Mouse (Mus musculus) CH12.LX (cell line): ENCODE results near the gene Hist1h2bj. TPM values are rescaled to one million over a fixed set of nuclear protein-coding genes. Genes with fewer than 3 reads are reported as not detected.
A peak's percentile ranks its signal among the peaks of the same experiment; 100 is the strongest.
"Not testable (repeated sequence)": the region's sequence is repeated elsewhere in the genome, so short reads cannot be mapped to it uniquely, and the experiment has no call there.

ENCODE experiments used
- DNase-seq: peaks from one replicate; pipeline ENCODE4 v3.0.0-alpha.2; 2013; ENCODE audit errors: extremely low read depth
- H3K27ac ChIP-seq: 2 replicates; pipeline ENCODE4 v1.5.1; 2012; ENCODE audit warnings: low read depth, mild to moderate bottlenecking, control low read depth, moderate library complexity; ENCODE audit not compliant: insufficient read depth
- H3K27me3 ChIP-seq: replicated peaks from 2 replicates; pipeline ENCODE3; 2012; ENCODE audit warnings: inconsistent platforms
- H3K36me3 ChIP-seq, 2 experiments: replicated peaks in 1 of 2; 2 replicates each; pipeline versions ENCODE3 to v1.6.1; 2012; ENCODE audit warnings: inconsistent platforms in 1 of 2, low read length in 1 of 2, mild to moderate bottlenecking in 1 of 2, mixed read lengths in 1 of 2, moderate library complexity in 1 of 2; ENCODE audit not compliant: control insufficient read depth in 1 of 2, insufficient read depth in 1 of 2
- H3K4me1 ChIP-seq, 2 experiments: 2 replicates each; pipeline ENCODE4 v1.6.1; 2012; ENCODE audit warnings: inconsistent platforms in 1 of 2, moderate library complexity in 1 of 2; ENCODE audit not compliant: insufficient read depth in 2 of 2, control insufficient read depth in 1 of 2
- H3K4me2 ChIP-seq: 2 replicates; pipeline ENCODE4 v1.6.1; 2012; ENCODE audit warnings: low read depth, mild to moderate bottlenecking, control low read depth; ENCODE audit not compliant: poor library complexity, insufficient read depth, severe bottlenecking
- H3K4me3 ChIP-seq, 3 experiments: fragments of 150-350 bp in 1 of 3; sonication (generic) in 1 of 3; replicated peaks in 1 of 3; 2 replicates each; pipeline versions ENCODE3 to v1.5.1; 2011 to 2012; ENCODE audit warnings: low read depth in 2 of 3, low read length in 2 of 3, mild to moderate bottlenecking in 2 of 3, moderate library complexity in 2 of 3, control low read depth in 1 of 3, improper control_type of control experiment in 1 of 3, inconsistent platforms in 1 of 3, mixed read lengths in 1 of 3; ENCODE audit not compliant: poor library complexity in 1 of 3
- H3K79me2 ChIP-seq: replicated peaks from 2 replicates; pipeline ENCODE4 v1.6.1; 2012; ENCODE audit warnings: mild to moderate bottlenecking, moderate library complexity; ENCODE audit not compliant: control insufficient read depth, poor library complexity, insufficient read depth, severe bottlenecking; ENCODE audit errors: extremely low read depth
- H3K9ac ChIP-seq: 2 replicates; pipeline ENCODE4 v1.6.1; 2012; ENCODE audit warnings: low read depth, mild to moderate bottlenecking, control low read depth, moderate library complexity; ENCODE audit not compliant: insufficient read depth
- H3K9me3 ChIP-seq: replicated peaks from 2 replicates; pipeline ENCODE3; 2012; ENCODE audit warnings: low read length, inconsistent platforms, mixed read lengths
- BHLHE40 ChIP-seq: IDR thresholded peaks from 2 replicates; pipeline ENCODE4 v1.6.1; 2011; ENCODE audit warnings: mild to moderate bottlenecking, low read depth, low read length, improper control_type of control experiment
- CHD2 ChIP-seq: IDR thresholded peaks from 2 replicates; pipeline ENCODE4 v1.6.1; 2011; ENCODE audit warnings: low read length, improper control_type of control experiment
- E2F4 ChIP-seq: IDR thresholded peaks from 2 replicates; pipeline ENCODE4 v1.6.1; 2011; ENCODE audit warnings: low read depth, low read length, improper control_type of control experiment; ENCODE audit not compliant: insufficient replicate concordance
- ELF1 ChIP-seq: IDR thresholded peaks from 2 replicates; pipeline ENCODE4 v1.6.1; 2014; ENCODE audit warnings: low read depth, mild to moderate bottlenecking, inconsistent platforms, low read length, improper control_type of control experiment
- EP300 ChIP-seq: IDR thresholded peaks from 2 replicates; pipeline ENCODE4 v1.6.1; 2011; ENCODE audit warnings: low read length, improper control_type of control experiment
- ETS1 ChIP-seq: conservative IDR thresholded peaks from 2 replicates; pipeline ENCODE4 v1.6.1; 2012; ENCODE audit warnings: low read depth, mild to moderate bottlenecking, inconsistent platforms, low read length, improper control_type of control experiment, moderate library complexity
- GABPA ChIP-seq: IDR thresholded peaks from 2 replicates; pipeline ENCODE4 v1.6.1; 2012; ENCODE audit warnings: low read depth, low read length, improper control_type of control experiment, inconsistent platforms; ENCODE audit not compliant: insufficient replicate concordance
- HCFC1 ChIP-seq: IDR thresholded peaks from 2 replicates; pipeline ENCODE4 v1.6.1; 2012; ENCODE audit warnings: low read depth, mild to moderate bottlenecking, inconsistent platforms, low read length, improper control_type of control experiment
- IRF4 ChIP-seq: IDR thresholded peaks from 2 replicates; pipeline ENCODE4 v1.6.1; 2014; ENCODE audit warnings: low read depth, mild to moderate bottlenecking, inconsistent platforms, low read length, improper control_type of control experiment
- KAT2A ChIP-seq: IDR thresholded peaks from 2 replicates; pipeline ENCODE4 v1.6.1; 2012; ENCODE audit warnings: low read length, improper control_type of control experiment, inconsistent platforms; ENCODE audit not compliant: insufficient replicate concordance
- MAX ChIP-seq: IDR thresholded peaks from 2 replicates; pipeline ENCODE4 v1.6.1; 2011; ENCODE audit warnings: low read length, improper control_type of control experiment
- MEF2A ChIP-seq: IDR thresholded peaks from 2 replicates; pipeline ENCODE4 v1.6.1; 2014; ENCODE audit warnings: low read depth, mild to moderate bottlenecking, inconsistent platforms, low read length, improper control_type of control experiment, borderline replicate concordance
- MXI1 ChIP-seq: IDR thresholded peaks from 2 replicates; pipeline ENCODE4 v1.6.1; 2011; ENCODE audit warnings: mild to moderate bottlenecking, low read depth, low read length, improper control_type of control experiment
- MYC ChIP-seq: IDR thresholded peaks from 2 replicates; pipeline ENCODE4 v1.6.1; 2011; ENCODE audit warnings: low read depth, mild to moderate bottlenecking, improper control_type of control experiment, low read length
- NELFE ChIP-seq: IDR thresholded peaks from 2 replicates; pipeline ENCODE4 v1.6.1; 2011; ENCODE audit warnings: low read depth, low read length, improper control_type of control experiment
- NRF1 ChIP-seq: IDR thresholded peaks from 2 replicates; pipeline ENCODE4 v1.6.1; 2014; ENCODE audit warnings: low read depth, mild to moderate bottlenecking, inconsistent platforms, low read length, improper control_type of control experiment, moderate library complexity
- PAX5 ChIP-seq: IDR thresholded peaks from 2 replicates; pipeline ENCODE4 v1.6.1; 2012; ENCODE audit warnings: low read length, inconsistent platforms, mixed read lengths
- POLR2A ChIP-seq: IDR thresholded peaks from 2 replicates; pipeline ENCODE4 v1.6.1; 2011; ENCODE audit warnings: low read depth, mild to moderate bottlenecking, improper control_type of control experiment, low read length
- POLR2AphosphoS2 ChIP-seq: IDR thresholded peaks from 2 replicates; pipeline ENCODE4 v1.6.1; 2011; ENCODE audit warnings: low read depth, low read length, improper control_type of control experiment
- RAD21 ChIP-seq: IDR thresholded peaks from 2 replicates; pipeline ENCODE4 v1.6.1; 2011; ENCODE audit warnings: low read depth, mild to moderate bottlenecking, low read length, improper control_type of control experiment, moderate library complexity
- RCOR1 ChIP-seq: conservative IDR thresholded peaks from 2 replicates; pipeline ENCODE4 v1.6.1; 2012; ENCODE audit warnings: low read depth, mild to moderate bottlenecking, inconsistent platforms, low read length, improper control_type of control experiment
- SIN3A ChIP-seq: IDR thresholded peaks from 2 replicates; pipeline ENCODE4 v1.6.1; 2012; ENCODE audit warnings: low read length, improper control_type of control experiment, inconsistent platforms
- TBP ChIP-seq: conservative IDR thresholded peaks from 2 replicates; pipeline ENCODE4 v1.6.1; 2011; ENCODE audit warnings: low read depth, low read length, improper control_type of control experiment
- TCF12 ChIP-seq: IDR thresholded peaks from 2 replicates; pipeline ENCODE4 v1.6.1; 2014; ENCODE audit warnings: low read depth, mild to moderate bottlenecking, inconsistent platforms, low read length, improper control_type of control experiment
- UBTF ChIP-seq: IDR thresholded peaks from 2 replicates; pipeline ENCODE4 v1.6.1; 2012; ENCODE audit warnings: low read depth, mild to moderate bottlenecking, inconsistent platforms, low read length, improper control_type of control experiment, moderate library complexity
- ZMIZ1 ChIP-seq: IDR thresholded peaks from 2 replicates; pipeline ENCODE4 v1.6.1; 2012; ENCODE audit warnings: low read depth, mild to moderate bottlenecking, inconsistent platforms, low read length, improper control_type of control experiment
- ZNF384 ChIP-seq: IDR thresholded peaks from 2 replicates; pipeline ENCODE4 v1.6.1; 2012; ENCODE audit warnings: low read depth, low read length, improper control_type of control experiment, inconsistent platforms
- dilution Hi-C: fragments of 300-500 bp; cut with MboI; formaldehyde crosslinking; loops from 2 replicates; pipeline ENCODE4 v1.14.3; 2020; ENCODE audit warnings: low sequenced_read_pairs; ENCODE audit not compliant: extremely low pct_unique_long_range_greater_than_20kb, extremely low pct_ligation_motif_present
- in situ Hi-C: fragments of 300-500 bp; cut with MboI; formaldehyde crosslinking; loops from 3 replicates; pipeline ENCODE4 v1.14.3; 2019; ENCODE audit warnings: low sequenced_read_pairs, low pct_ligation_motif_present, low pct_unique_long_range_greater_than_20kb, mixed read lengths
- polyA plus RNA-seq: library from polyadenylated mRNA; unstranded; fragments of >175 nt; gene quantifications from 2 replicates; pipeline ENCODE4 v1.2.1, GENCODE M21; 2012; ENCODE audit warnings: low read depth; ENCODE audit not compliant: insufficient read length
- total RNA-seq, 2 experiments: library from RNA; depleted of rRNA; stranded (reverse); fragments of 300-350 nt in 1 of 2; fragments of >200 nt in 1 of 2; gene quantifications; 2 replicates each; pipeline ENCODE4 v1.2.3; 2012 to 2014

Gene Hist1h2bj
- total and polyA plus RNA-seq, 3 experiments, result 2.5 to 1,790 (median 23.8) TPM

- Histone ChIP-seq H3K27ac (peak within 1 kb of the TSS; percentile 96), H3K4me1 (peaks cover 0 to 42% of the 10 kb centered on the region in 2 experiments; a peak in 2 of 4 replicates), H3K4me3 (peak within 1 kb of the TSS; percentile 41 to 67 (median 48)), H3K4me2 (peak within 1 kb of the TSS; percentile 96), H3K9ac (peak within 1 kb of the TSS; percentile 81)
- H3K9me3 ChIP-seq, H3K79me2 ChIP-seq, H3K27me3 ChIP-seq, dilution Hi-C loops, H3K36me3 ChIP-seq: not testable (repeated sequence)
- DNase-seq, result peak; percentile 95
- in situ Hi-C loops, result loop anchor here (10.0 to 25.0 kb wide), 2 partner anchors 1384 to 1721 kb away; partner anchors contain the start of genes Abt1, Hist1h1a, Hist1h2ab and Hist1h3a
- TF ChIP-seq BHLHE40 (peak; percentile 4; the same call in 1 of the 2 replicates), TCF12 (peak; percentile 73), POLR2AphosphoS2 (peak; percentile 50; the same call in 1 of the 2 replicates), UBTF (peak; percentile 97), NELFE (peak; percentile 99), MXI1 (0 out of 2 replicates have a peak, but pooled peaks have one; percentile 45), ELF1 (peak; percentile 88), ETS1 (0 out of 2 replicates have a peak, but pooled peaks have one; percentile 24), POLR2A (peak; percentile 96), HCFC1 (peak; percentile 84), MEF2A (peak; percentile 29; the same call in 1 of the 2 replicates), SIN3A (peak; percentile 74; the same call in 1 of the 2 replicates), ZMIZ1 (peak; percentile 99), RCOR1 (peak; percentile 98), CHD2 (peak; percentile 81), TBP (peak; percentile 98)
These were observed 1.9 kb upstream of the Hist1h2bj start, which contains the start of gene Hist1h4i for GRCm38 (mm10) chr13:22041142-22041536. TSS of gene Hist1h4i (minus strand) at chr13:22041362.

- Histone ChIP-seq H3K27ac (peak overlapping the region; percentile 87), H3K79me2 (no peaks in the 10 kb centered on the region), H3K4me1 (peaks cover 0 to 36% of the 10 kb centered on the region in 2 experiments; a peak in 2 of 4 replicates), H3K9me3 (no peaks in the 10 kb centered on the region), H3K36me3 (no peaks in the 10 kb centered on the region), H3K4me3 (peak overlapping the region; percentile 35 to 48 (median 36)), H3K4me2 (peak overlapping the region; percentile 41), H3K27me3 (no peaks in the 10 kb centered on the region), H3K9ac (peak overlapping the region; percentile 76)
- peak; percentile 79 for DNase-seq
- in situ Hi-C loops, result loop anchor here (10.0 to 25.0 kb wide), 2 partner anchors 1383 to 1720 kb away; partner anchors contain the start of genes Abt1, Hist1h1a, Hist1h2ab and Hist1h3a
- dilution Hi-C loops, result no loop called here
- TF ChIP-seq IRF4 (no peak), MXI1 (peak; percentile 39), PAX5 (no peak), RCOR1 (peak; percentile 89; the same call in 1 of the 2 replicates), MAX (no peak; the same call in 1 of the 2 replicates), HCFC1 (peak; percentile 23; the same call in 1 of the 2 replicates), MEF2A (no peak), POLR2AphosphoS2 (peak; percentile 97), E2F4 (0 out of 2 replicates have a peak, but pooled peaks have one; percentile 59), NRF1 (no peak), GABPA (no peak), SIN3A (peak; percentile 78), POLR2A (peak; percentile 78), KAT2A (0 out of 2 replicates have a peak, but pooled peaks have one; percentile 51), ZNF384 (no peak), NELFE (peak; percentile 71), RAD21 (no peak), EP300 (no peak), MYC (peak; percentile 57; the same call in 1 of the 2 replicates), ZMIZ1 (peak; percentile 97)
These were observed 1.1 kb upstream of the Hist1h2bj start for GRCm38 (mm10) chr13:22041651-22042567.
